Mouse (Mus musculus): ENCODE measurements at regions not wholly inside any gene's neighbourhood (a gene's known extent, or its start where the extent isn't known, plus 50 kb on each side); places are given as distances from the start of the nearest gene placed in this dataset.

- Histone ChIP-seq H3K9ac (ENCODE audit: low read length) (no peak overlapping the region), H3K9me3 (ENCODE audit: control insufficient read depth, low read length) (no peaks in the 10 kb centered on the region), H3K4me3 (ENCODE audit: low read depth, low read length) (no peak overlapping the region), H3K27me3 (replicated peaks; ENCODE audit: control insufficient read depth, insufficient read depth, low read length) (no peaks in the 10 kb centered on the region), H3K4me2 (ENCODE audit: low read length) (no peak overlapping the region), H3K27ac (ENCODE audit: low read depth) (no peak overlapping the region), H3K4me1 (replicated peaks; ENCODE audit: control insufficient read depth, insufficient read depth, low read length) (no peaks in the 10 kb centered on the region), H3K36me3 (ENCODE audit: control insufficient read depth, insufficient read depth, low read length) (no peaks in the 10 kb centered on the region)
- WGBS: 87% methylated on average over 15 of the region's 15 CpGs
- DNase-seq (ENCODE audit: low spot score) (no peak), ATAC-seq (replicated peaks; ENCODE audit: low FRiP score, low TSS enrichment, low read depth) (no peak)
Measured at GRCm38 (mm10) chr6:143287322-143287721, 120.3 kb downstream of the Etnk1 start.

GRCm38 (mm10) chr6:143288491-143289130 is 121.6 kb downstream of the Etnk1 start:
- no peak overlapping the region for H3K9ac ChIP-seq (ENCODE audit: low read length)
- no peaks in the 10 kb centered on the region for H3K27me3 ChIP-seq (replicated peaks; ENCODE audit: control insufficient read depth, insufficient read depth, low read length)
- ATAC-seq (replicated peaks; ENCODE audit: low FRiP score, low TSS enrichment, low read depth) (no peak), DNase-seq (ENCODE audit: low spot score) (no peak)
- 74% methylated on average over 19 of the region's 19 CpGs for WGBS
- H3K9me3 ChIP-seq (ENCODE audit: control insufficient read depth, low read length): no peaks in the 10 kb centered on the region
- H3K27ac ChIP-seq (ENCODE audit: low read depth): no peak overlapping the region
- H3K4me2 ChIP-seq (ENCODE audit: low read length): no peak overlapping the region
- no peaks in the 10 kb centered on the region for H3K36me3 ChIP-seq (ENCODE audit: control insufficient read depth, insufficient read depth, low read length)
- H3K4me1 ChIP-seq (replicated peaks; ENCODE audit: control insufficient read depth, insufficient read depth, low read length): no peaks in the 10 kb centered on the region
- no peak overlapping the region for H3K4me3 ChIP-seq (ENCODE audit: low read depth, low read length)

DNA sequence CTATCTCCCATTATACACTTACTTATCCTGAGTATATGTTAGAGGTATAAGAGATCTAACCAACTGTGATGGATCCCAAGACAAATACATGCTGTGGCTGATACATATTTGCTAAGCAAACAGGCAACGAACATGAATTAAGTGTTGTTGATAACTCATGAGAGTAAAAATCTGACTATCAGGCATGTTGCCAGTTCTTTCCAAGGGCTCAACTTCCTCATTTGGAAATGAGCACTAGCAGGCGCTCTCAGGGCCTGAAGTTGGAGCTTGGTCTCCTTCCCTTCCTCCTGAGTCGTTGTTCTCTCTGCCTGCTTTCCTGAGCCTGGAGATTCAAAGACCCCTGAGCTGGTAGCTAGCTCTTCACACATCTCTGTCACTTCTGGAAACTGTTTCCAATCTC is 126.6 kb downstream of the Etnk1 start:
- Histone ChIP-seq H3K4me1 (replicated peaks; ENCODE audit: control insufficient read depth, insufficient read depth, low read length) (no peaks in the 10 kb centered on the region), H3K36me3 (ENCODE audit: control insufficient read depth, insufficient read depth, low read length) (no peaks in the 10 kb centered on the region), H3K27me3 (replicated peaks; ENCODE audit: control insufficient read depth, insufficient read depth, low read length) (no peaks in the 10 kb centered on the region), H3K9me3 (ENCODE audit: control insufficient read depth, low read length) (no peaks in the 10 kb centered on the region), H3K4me2 (ENCODE audit: low read length) (no peak overlapping the region), H3K27ac (ENCODE audit: low read depth) (no peak overlapping the region), H3K4me3 (ENCODE audit: low read depth, low read length) (no peak overlapping the region), H3K9ac (ENCODE audit: low read length) (no peak overlapping the region)
- ATAC-seq (replicated peaks; ENCODE audit: low FRiP score, low TSS enrichment, low read depth) (no peak), DNase-seq (ENCODE audit: low spot score) (no peak)
- WGBS: 77% methylated on average over 3 of the region's 3 CpGs

DNA sequence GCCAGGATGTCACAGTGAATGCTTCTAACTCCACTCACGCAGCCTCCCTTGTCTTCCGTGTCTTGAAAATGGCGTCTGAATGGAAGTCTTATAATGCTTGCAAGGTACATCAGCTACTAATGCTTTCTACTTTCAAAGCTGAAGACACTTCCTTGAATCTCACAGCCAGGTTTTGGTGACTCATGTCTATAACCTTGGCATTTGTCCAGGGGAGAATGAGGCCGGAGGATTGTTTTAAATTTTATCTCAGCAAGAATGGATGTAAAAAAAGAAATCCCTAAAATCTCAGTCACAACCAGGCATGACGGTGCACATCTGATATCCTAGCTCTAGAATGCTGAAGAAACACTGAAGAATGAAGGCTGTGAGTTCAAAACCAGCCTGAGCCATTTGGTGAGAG is 131.4 kb downstream of the Etnk1 start:
- H3K27me3 ChIP-seq (replicated peaks; ENCODE audit: control insufficient read depth, insufficient read depth, low read length): no peaks in the 10 kb centered on the region
- no peak for DNase-seq (ENCODE audit: low spot score)
- H3K9ac ChIP-seq (ENCODE audit: low read length): no peak overlapping the region
- no peaks in the 10 kb centered on the region for H3K4me1 ChIP-seq (replicated peaks; ENCODE audit: control insufficient read depth, insufficient read depth, low read length)
- no peaks in the 10 kb centered on the region for H3K36me3 ChIP-seq (ENCODE audit: control insufficient read depth, insufficient read depth, low read length)
- no peak for ATAC-seq (replicated peaks; ENCODE audit: low FRiP score, low TSS enrichment, low read depth)
- 80% methylated on average over 5 of the region's 5 CpGs for WGBS
- H3K9me3 ChIP-seq (ENCODE audit: control insufficient read depth, low read length): no peaks in the 10 kb centered on the region
- H3K4me2 ChIP-seq (ENCODE audit: low read length): no peak overlapping the region
- no peak overlapping the region for H3K27ac ChIP-seq (ENCODE audit: low read depth)
- H3K4me3 ChIP-seq (ENCODE audit: low read depth, low read length): no peak overlapping the region

- H3K4me1 ChIP-seq (replicated peaks; ENCODE audit: control insufficient read depth, insufficient read depth, low read length): no peaks in the 10 kb centered on the region
- no peak for ATAC-seq (replicated peaks; ENCODE audit: low FRiP score, low TSS enrichment, low read depth)
- 96% methylated on average over 10 of the region's 10 CpGs for WGBS
- H3K9ac ChIP-seq (ENCODE audit: low read length): no peak overlapping the region
- H3K27ac ChIP-seq (ENCODE audit: low read depth): no peak overlapping the region
- H3K9me3 ChIP-seq (ENCODE audit: control insufficient read depth, low read length): no peaks in the 10 kb centered on the region
- H3K4me3 ChIP-seq (ENCODE audit: low read depth, low read length): no peak overlapping the region
- H3K4me2 ChIP-seq (ENCODE audit: low read length): no peak overlapping the region
- H3K36me3 ChIP-seq (ENCODE audit: control insufficient read depth, insufficient read depth, low read length): no peaks in the 10 kb centered on the region
- no peak for DNase-seq (ENCODE audit: low spot score)
- H3K27me3 ChIP-seq (replicated peaks; ENCODE audit: control insufficient read depth, insufficient read depth, low read length): no peaks in the 10 kb centered on the region
Measured at GRCm38 (mm10) chr6:143301414-143301813, 134.4 kb downstream of the Etnk1 start.

GRCm38 (mm10) chr6:143307327-143307726 is 140.3 kb downstream of the Etnk1 start:
- Histone ChIP-seq H3K4me3 (ENCODE audit: low read depth, low read length) (no peak overlapping the region), H3K9me3 (ENCODE audit: control insufficient read depth, low read length) (no peaks in the 10 kb centered on the region), H3K27ac (ENCODE audit: low read depth) (no peak overlapping the region), H3K36me3 (ENCODE audit: control insufficient read depth, insufficient read depth, low read length) (no peaks in the 10 kb centered on the region), H3K4me1 (replicated peaks; ENCODE audit: control insufficient read depth, insufficient read depth, low read length) (no peaks in the 10 kb centered on the region), H3K9ac (ENCODE audit: low read length) (no peak overlapping the region), H3K4me2 (ENCODE audit: low read length) (no peak overlapping the region), H3K27me3 (replicated peaks; ENCODE audit: control insufficient read depth, insufficient read depth, low read length) (no peaks in the 10 kb centered on the region)
- ATAC-seq (replicated peaks; ENCODE audit: low FRiP score, low TSS enrichment, low read depth): no peak
- DNase-seq (ENCODE audit: low spot score): no peak
- WGBS: 64% methylated on average over 6 of the region's 6 CpGs

DNA sequence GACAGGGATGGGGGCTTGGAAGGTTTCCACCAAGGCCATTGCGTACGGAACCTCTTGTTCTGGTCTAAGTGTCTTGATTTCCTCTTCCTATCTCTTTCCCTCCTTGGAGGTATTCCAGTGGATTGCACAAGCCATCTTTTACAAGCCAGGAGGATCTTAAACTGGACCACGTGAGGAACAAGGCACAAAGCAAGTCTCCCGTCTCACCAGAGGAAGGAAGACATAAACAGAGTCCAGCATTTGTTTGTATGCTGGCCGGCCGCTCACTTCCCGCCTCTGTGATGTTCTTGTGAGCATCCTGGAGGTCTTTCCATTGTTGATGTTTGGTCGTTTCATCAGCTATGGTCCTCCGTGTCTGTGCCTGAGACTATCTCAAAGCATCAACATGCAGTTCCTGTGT is 148.8 kb downstream of the Etnk1 start:
- no peak overlapping the region for H3K4me2 ChIP-seq (ENCODE audit: low read length)
- no peak overlapping the region for H3K4me3 ChIP-seq (ENCODE audit: low read depth, low read length)
- no peak for ATAC-seq (replicated peaks; ENCODE audit: low FRiP score, low TSS enrichment, low read depth)
- H3K36me3 ChIP-seq (ENCODE audit: control insufficient read depth, insufficient read depth, low read length): no peaks in the 10 kb centered on the region
- no peak overlapping the region for H3K9ac ChIP-seq (ENCODE audit: low read length)
- no peaks in the 10 kb centered on the region; the same call in 1 of the 2 replicates for H3K9me3 ChIP-seq (ENCODE audit: control insufficient read depth, low read length)
- WGBS: 47% methylated on average over 9 of the region's 9 CpGs
- no peaks in the 10 kb centered on the region for H3K27me3 ChIP-seq (replicated peaks; ENCODE audit: control insufficient read depth, insufficient read depth, low read length)
- no peaks in the 10 kb centered on the region for H3K4me1 ChIP-seq (replicated peaks; ENCODE audit: control insufficient read depth, insufficient read depth, low read length)
- DNase-seq (ENCODE audit: low spot score): no peak
- H3K27ac ChIP-seq (ENCODE audit: low read depth): no peak overlapping the region

- H3K27ac ChIP-seq (ENCODE audit: low read depth): no peak overlapping the region
- H3K36me3 ChIP-seq (ENCODE audit: control insufficient read depth, insufficient read depth, low read length): no peaks in the 10 kb centered on the region
- no peak overlapping the region for H3K4me2 ChIP-seq (ENCODE audit: low read length)
- DNase-seq (ENCODE audit: low spot score) (no peak), ATAC-seq (replicated peaks; ENCODE audit: low FRiP score, low TSS enrichment, low read depth) (no peak)
- no peak overlapping the region for H3K4me3 ChIP-seq (ENCODE audit: low read depth, low read length)
- no peak overlapping the region for H3K9ac ChIP-seq (ENCODE audit: low read length)
- no peaks in the 10 kb centered on the region; the same call in 1 of the 2 replicates for H3K9me3 ChIP-seq (ENCODE audit: control insufficient read depth, low read length)
- H3K4me1 ChIP-seq (replicated peaks; ENCODE audit: control insufficient read depth, insufficient read depth, low read length): no peaks in the 10 kb centered on the region
- no peaks in the 10 kb centered on the region for H3K27me3 ChIP-seq (replicated peaks; ENCODE audit: control insufficient read depth, insufficient read depth, low read length)
- WGBS: 42% methylated on average over 7 of the region's 7 CpGs
Measured at GRCm38 (mm10) chr6:143320426-143320825, 153.4 kb downstream of the Etnk1 start.

DNA sequence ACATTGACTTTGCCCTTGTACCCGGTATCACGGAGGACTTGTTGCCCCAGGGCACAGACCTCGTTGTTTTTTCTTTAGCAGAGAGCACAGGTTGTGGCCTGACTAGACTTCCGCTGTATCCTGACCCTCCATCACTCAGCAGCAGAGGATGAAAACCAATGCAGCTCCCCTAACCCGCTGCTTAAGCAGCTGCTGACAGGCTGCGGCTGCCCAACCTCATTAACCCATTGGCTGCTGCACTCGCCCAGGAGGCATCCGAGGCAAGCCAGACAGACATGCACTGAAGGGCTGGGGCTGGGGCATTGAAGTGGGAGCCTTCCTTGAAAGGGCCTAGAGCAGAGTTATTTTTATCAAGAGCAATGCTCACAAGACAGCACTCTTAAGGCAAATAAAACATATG is 157.6 kb downstream of the Etnk1 start:
- no peak overlapping the region for H3K27ac ChIP-seq (ENCODE audit: low read depth)
- ATAC-seq (replicated peaks; ENCODE audit: low FRiP score, low TSS enrichment, low read depth): no peak
- no peak overlapping the region for H3K9ac ChIP-seq (ENCODE audit: low read length)
- H3K9me3 ChIP-seq (ENCODE audit: control insufficient read depth, low read length): no peaks in the 10 kb centered on the region
- H3K27me3 ChIP-seq (replicated peaks; ENCODE audit: control insufficient read depth, insufficient read depth, low read length): no peaks in the 10 kb centered on the region
- H3K4me1 ChIP-seq (replicated peaks; ENCODE audit: control insufficient read depth, insufficient read depth, low read length): no peaks in the 10 kb centered on the region
- H3K4me2 ChIP-seq (ENCODE audit: low read length): no peak overlapping the region
- H3K4me3 ChIP-seq (ENCODE audit: low read depth, low read length): no peak overlapping the region
- H3K36me3 ChIP-seq (ENCODE audit: control insufficient read depth, insufficient read depth, low read length): no peaks in the 10 kb centered on the region
- WGBS: 12% methylated on average over 8 of the region's 8 CpGs
- DNase-seq (ENCODE audit: low spot score): no peak

Measured in intestine, embryonic 14.5 days (tissue).